Mouse (Mus musculus) ZHBTc4 (cell line): Measurements from ENCODE around the gene Eif3g.
A peak's percentile ranks its signal among the peaks of the same experiment; 100 is the strongest.

ENCODE experiments used
- DNase-seq: peaks from one replicate; pipeline ENCODE4 v3.0.0-alpha.2; 2011; ENCODE audit warnings: low read depth, low spot score

Eif3g gene

DNA sequence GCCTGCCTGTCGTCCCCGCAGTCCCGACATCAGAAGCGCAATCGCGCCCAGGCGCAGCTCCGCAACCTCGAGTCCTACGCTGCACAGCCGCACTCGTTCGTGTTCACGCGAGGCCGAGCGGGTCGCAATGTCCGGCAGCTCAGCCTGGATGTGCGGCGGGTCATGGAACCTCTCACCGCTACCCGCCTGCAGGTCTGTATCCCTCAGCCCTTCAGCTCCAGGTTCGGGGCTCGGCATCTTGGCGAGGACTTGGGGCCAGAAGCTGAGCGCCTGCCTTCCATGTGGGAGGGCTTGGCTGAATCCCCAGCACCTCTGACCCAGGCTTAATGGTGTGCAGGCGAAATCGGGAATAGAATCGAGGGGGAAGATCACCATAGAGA is 10.0 kb downstream of the Eif3g start:
- no peak for DNase-seq

DNA sequence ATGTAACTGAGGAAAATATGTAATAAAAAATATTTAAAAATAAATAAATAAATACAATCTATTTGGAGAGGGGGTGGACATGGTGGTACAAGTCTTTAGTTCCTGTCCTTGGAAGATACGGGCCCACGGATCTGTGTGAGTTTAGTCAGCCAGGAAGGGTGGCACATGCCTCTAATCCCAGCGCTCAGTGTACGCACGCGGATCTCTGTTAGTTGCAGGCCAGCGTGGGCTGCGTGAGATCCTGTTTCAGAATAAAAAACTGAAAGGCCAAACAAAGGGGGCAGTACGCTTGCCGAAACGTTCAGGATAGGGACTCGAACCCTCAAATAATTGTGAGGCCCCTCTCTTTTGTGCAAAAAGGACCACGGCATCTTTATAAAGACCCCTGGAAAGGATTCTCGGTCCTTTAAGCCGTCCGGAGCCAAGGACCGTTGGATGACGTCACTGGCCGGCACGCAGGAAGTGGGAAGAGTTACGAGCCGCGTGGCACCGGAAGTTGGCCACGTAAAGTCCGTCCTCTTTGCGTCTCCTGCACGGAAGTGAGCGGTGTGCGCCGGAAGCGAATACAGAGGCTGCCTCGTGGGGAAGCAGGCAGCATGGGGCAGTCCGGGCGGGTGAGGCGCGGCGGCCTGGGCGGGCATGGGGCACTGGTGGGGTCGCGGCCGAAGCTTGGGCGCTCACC is 10.6 kb downstream of the Eif3g start, which contains the start of gene Ppan:
Gene Ppan, plus strand, starts transcription at position 472 of the 682 bp plus-strand sequence.
- peak; percentile 98 for DNase-seq

DNA sequence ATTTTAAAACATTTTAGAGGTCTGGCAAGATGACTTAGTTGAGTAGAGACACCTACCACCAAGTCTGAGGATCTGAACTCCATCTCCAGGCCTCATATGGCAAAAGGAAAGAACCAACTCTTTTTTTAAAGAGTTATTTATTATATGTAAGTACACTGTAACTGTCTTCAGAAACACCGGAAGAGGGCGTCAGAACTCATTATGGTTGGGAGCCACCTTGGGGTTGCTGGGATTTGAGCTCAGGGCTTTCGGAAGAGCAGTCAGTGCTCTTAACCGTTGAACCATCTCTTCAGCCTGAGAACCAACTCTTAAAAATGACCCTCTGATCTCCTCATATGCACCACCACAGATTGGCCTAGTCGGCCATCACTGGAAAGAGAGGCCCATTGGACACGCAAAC is 11.2 kb downstream of the Eif3g start:
- no peak for DNase-seq

DNA sequence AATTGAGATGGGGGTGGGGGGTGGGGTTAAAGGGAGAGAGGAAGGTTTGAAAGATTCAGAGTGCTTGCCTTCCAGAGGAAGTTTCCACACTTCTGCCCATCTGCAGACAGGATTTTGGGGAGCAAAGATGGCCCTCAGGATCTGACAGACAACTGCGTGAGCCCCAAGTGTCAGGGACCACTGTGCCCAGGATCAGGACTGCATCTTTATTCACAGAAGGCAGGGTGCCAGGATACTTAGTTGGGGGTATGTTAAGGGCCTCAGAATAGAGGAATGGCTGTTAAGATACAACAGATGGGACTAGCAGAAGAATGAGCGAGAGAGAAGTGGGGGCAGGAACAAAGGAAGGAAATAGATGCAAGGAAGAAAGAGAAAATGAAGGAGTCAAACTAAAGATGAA is 11.9 kb downstream of the Eif3g start:
- DNase-seq = no peak

DNA sequence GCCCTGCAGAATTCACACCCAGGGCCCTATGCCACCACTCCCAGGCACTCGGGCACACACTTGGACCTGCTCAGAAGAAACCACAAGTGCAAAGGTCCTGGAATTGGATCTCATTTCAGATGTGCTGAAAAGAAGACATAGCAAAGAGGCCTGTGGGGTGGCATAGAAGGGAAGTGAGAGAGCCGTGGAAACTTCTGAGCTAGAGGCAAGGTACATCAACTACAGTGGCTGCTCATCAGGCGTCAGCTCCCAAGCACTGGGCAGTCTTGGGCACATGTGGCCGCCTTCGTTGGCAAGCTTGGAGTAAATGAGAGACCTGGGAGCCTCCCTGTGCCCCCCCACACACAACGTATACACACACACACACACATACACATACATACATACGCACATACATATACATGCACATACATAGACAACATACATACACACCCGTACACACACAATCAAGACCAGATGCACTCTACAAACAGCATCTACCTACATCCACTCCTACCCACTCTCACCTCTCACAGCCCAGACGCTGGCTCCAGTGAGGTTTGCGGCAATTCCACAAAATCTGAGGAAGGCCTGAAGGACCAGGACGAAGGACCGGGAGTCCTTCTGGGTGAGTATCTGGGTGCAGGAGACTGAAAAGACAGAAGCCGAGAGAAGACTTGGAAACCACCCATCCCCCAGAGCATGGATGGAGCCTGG is 19.2 kb downstream of the Eif3g start, which contains the start of gene Angptl6:
Gene Angptl6, minus strand, starts transcription at position 631 of the 696 bp plus-strand sequence.
- no peak for DNase-seq

DNA sequence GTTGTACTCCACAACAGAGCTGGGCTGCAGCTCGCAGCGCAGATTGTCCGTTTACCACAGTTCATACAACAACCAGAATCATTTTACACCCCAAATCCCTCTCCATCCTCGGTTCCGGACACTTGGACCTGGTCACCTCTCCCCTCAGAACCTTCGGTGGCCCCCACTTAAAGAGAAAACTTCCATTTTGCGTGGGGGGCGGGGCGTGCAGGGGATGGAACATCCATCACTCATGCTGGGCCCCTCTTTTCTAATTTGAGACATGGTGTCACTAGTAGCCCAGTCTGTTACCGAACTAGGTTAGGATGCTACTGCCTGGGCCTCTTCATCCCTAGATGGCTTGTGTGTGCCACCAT is 19.7 kb downstream of the Eif3g start:
- DNase-seq = no peak

DNA sequence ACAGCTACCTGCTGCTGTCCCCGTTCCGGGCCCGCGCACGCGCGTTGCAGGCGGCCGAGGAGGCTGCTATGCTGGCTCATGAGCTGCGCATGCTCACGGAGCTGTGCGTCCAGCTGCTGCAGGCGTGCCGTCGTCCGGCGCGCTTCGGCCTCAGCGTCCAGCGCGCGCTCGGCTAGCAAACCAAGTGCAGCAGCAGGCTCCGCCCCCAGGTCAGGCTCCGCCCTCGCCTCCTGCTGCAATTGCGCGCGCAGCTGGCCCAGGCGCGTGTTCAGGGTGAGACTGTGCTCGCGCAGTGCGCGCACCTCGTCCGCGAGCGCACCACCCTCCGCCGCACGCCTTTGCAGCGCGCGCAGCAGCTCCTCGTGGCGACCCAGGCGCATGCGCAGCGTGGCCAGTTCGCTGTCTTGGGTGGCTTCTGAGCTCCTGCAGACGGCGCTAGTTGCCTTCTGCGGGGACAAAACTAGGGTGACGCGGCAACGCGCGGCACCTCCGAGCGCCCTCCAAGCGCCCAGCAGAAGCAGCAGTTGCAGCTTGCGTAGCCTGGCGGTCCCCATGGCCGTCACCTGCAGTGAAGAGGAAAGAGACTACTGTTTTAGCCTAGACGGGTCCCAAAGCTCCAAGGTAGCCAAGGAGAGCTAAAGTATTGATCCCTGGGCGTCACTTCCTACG is 20.2 kb downstream of the Eif3g start:
- DNase-seq = peak; percentile 100

DNA sequence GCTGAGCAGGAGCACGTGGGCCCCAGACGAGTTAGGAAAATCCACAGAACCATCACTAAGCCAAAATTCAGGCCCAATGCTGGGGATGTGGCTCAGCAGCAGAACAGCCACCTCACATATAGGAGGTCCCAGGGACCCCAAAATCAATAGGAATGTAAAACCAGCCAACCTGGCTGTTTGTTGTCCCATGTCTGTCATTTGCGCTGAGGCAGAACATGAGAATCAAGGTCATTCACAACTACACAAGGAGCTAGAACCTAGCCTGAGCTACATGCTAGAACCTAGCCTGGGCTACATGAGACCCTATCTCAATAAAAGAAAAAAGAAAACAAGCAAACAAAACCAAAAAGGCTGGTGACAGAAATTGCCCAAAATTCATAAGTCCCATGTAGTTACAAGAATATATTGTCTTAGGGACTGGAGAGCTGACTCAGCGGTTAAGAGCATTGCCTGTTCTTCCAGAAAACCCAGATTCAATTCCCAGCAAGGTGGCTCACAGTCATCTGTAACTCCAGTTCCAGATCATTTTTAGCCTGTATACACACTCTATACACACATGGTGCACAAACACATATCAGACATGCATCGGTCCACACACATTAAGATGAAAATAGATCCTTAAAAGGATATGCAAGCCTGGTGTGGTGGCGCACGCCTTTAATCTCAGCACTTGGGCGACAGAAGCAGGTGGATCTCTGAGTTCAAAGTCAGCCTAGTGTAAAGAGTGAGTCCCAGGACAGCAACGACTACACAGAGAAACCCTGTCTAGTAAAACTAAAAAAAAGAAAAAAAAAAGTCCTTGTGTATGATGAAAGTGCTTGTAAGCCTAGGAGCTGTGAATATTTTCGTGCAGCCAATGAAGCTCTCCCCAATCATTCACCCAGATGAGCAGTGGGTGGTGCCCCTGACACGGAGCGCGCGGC is 21.0 kb downstream of the Eif3g start:
- DNase-seq = no peak

DNA sequence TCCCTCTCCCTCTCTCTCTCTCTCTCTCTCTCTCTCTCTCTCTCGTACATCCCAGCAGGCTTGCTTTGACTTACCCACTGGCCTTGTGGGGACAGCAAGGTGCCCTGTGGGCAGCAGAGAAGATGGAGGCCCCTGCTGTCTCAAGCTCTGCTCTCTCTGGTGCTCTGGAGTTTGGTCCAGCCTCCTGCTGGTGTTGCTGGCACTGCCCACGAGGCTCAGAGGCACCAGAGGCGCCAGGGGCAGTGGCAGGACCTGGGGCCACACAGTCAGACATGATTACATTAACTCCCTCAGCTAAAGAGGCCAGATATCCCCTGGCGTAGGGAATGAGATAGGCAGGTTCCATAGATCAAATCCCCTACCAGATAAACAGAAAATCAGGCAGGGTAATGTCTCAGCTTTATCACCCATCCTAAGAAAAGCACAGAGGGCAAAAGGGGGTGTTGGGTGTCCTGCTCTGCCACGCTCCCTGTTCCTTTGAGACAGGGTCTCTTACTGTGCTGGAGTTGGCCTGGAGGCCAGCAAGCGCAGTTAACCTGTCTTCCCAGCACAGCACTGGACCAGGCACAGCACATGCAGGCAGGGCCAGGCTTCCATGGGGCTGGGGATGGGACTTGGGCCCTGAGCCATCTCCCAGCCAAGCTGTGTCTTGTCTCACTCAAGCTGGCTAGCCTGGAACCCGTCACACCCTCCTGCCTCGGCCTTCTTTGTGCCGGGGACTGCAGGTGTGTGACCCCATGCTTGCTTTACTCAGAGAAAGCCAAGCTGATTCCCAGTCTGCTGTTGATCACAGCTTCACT is 21.9 kb downstream of the Eif3g start:
- no peak for DNase-seq

DNA sequence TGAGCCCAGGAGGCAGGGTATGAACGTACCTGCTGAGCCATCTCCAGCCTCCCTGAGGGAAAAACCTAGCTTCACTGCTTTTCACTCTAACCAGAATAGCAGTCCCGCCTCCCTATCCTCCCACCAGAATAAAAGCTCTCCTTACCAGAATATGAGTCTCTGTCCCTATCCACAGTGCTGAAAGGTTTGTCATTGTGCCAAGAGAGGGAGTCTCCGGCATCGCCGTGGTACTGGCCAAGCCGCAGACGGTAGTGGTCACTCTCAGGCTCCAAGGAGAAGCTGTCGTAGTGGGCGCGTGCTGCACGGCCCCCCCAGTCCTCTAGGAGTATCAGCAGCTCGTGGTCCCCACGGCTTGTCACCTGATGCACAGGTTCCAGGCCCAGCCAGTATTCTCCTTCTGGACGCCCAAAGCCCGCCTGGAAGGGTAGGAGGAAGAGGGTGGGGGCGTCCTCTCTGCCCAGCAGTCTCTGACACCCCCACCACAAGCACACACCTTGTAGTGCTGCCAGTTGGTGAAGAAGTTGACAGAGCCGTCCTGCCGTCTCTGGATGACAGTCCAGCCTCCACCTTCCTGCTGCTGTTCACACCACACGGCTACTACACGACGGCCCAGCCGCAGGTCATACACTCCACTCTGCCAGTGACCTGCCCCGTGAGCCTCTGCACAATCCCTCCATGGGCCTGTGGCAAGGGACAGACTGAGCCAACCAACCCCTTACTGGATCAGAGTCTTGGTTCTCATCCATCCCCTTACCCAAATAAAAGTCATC is 23.2 kb downstream of the Eif3g start:
- peak; percentile 53 for DNase-seq

DNA sequence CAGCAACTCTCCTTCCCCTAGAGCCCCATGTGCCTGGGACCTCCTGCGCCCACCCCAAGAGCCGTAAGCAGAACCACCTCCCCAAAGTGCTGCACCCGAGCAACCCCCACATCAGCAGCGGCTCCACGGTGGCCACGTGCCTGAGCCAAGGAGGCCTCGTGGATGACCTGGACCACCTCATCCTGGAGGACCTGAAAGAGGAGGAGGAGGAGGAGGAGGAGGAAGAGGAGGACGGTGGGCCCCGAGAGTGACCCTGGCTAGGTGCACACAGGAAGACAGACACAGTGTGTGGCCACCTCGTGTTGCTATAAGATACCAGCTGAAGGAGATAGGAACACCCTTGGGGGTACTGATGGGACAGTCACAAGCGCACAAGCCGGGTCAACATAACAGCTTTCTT is 24.9 kb downstream of the Eif3g start:
- no peak for DNase-seq

DNA sequence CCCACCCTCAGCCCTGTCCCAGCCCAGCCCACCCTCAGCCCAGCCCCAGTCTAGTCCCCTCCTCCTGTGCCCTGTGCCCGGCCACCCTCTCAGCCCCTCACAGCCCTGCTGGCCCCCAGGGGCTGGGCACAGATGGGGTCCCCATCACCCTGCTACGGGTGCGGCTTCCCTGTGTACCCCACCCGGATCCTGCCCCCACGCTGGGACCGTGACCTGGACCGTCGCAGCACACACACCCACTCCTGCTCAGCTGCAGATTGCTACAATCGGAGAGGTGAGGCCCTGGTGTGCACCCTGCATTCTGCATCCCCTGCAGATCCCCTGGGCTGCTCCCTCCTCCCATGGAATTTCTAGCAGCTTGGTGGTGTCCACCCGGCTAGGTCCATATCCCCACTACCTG is 25.4 kb downstream of the Eif3g start:
- DNase-seq = no peak

DNA sequence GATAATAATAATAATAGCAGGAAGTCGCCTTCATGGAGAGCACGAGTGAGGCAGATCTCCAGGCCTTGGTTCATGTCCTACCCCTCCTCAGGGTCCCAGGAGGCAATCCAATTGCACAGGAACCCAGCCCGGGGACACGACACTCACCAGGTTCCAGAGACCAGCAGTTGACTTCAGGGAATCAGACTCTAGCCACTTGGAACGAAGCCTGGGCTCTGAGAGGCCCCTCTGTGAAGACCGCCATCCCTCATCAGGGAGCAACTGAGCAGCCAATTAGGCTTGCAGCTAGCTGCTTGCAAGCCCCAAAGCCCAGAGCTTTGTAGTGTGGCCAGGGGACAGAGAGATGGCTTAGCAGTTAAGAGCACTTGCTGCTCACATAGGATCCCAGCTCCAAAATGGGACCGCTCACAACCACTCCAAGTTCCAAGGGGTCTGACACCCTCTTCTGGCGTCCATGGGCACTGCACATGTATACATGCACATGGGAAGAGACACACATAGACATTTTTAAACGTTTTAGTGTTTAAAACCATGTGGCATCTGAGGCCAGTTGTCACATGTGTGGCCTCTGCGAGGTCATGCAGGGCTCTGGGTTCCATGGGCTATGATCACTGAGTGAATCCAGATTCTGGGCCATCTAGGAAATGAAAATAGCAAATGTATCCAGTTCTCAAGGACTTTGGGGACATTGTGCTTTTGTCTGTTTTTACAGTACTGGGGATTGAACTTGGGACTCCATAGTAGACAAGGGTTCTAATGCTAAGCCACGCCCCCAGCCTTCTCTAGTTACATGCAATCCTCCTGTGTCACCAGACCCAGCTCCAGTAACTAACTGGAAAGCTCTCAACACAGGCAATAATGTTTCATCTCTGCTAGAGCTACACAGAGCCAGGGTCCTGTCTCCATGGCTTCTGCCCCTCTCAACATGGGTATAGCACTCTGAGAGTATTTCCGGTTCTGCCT is 27.9 kb downstream of the Eif3g start:
- peak; percentile 69 for DNase-seq

DNA sequence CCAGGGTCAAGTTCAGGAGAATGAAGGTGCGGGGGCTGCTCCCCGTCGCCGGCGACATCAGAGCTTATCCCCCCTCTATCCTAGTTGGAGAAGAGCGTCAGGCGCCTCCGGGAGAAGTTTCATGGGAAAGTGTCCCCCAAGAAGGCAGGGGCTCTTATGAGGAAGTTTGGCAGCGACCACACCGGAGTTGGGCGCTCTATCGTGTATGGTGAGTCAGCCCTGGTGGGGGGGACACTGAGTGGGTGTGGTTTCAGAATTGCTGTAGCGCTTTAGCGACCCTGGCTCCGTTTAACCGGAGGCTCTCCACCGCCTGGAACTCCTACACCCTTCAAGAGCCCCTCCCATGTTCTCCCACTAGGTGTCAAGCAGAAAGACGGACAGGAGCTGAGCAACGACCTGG is 29.2 kb downstream of the Eif3g start:
- no peak for DNase-seq

DNA sequence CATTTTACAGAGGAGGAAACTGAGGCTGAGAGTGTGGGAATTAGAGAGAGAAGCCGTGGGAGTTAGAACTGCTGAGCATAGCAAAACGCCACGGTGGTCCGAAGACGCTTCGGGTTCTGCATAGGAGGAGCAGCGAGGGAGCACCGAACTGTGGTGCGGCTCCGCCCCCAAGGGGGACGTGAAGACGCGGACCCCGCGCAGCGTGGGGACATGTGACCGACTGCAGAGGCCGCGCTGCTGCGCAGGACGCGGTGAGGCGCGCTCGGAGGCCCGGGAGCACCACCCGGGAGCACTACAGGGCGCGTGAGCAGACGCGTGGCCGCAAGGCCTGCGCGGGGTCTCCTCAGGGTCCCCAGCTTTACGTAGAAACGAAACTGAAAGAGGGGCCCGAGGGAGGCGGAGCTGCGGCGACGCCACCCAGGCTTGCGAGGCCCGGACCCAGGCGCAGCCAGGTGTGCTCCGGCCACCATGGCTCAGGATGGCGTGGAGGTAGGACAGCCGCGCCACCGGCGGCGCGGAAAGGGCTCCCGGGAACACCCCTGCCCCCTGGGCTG is 29.9 kb downstream of the Eif3g start, which contains the start of gene A230050P20Rik:
Gene A230050P20Rik, plus strand, starts transcription at position 195 of the 554 bp plus-strand sequence.
- peak; percentile 72 for DNase-seq

DNA sequence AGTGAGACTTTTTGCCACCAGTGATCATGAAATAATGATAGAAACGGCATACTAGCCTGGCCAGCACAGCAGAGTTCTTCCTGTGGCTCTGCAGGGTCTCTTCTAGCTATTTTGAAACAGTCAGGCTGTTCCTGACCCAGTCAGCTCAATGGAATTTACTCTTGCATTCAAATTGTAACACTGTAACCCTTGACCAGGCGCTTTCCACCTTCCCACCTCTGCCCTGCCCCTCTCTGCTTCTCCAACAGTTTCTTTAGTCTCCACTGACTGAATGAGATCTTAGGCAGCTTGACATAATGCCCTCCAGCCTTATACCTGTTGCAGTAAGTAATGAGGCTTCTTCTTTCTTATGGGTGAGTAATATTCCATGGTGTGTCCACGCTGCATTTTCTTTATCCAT is 31.5 kb downstream of the Eif3g start:
- DNase-seq = no peak

DNA sequence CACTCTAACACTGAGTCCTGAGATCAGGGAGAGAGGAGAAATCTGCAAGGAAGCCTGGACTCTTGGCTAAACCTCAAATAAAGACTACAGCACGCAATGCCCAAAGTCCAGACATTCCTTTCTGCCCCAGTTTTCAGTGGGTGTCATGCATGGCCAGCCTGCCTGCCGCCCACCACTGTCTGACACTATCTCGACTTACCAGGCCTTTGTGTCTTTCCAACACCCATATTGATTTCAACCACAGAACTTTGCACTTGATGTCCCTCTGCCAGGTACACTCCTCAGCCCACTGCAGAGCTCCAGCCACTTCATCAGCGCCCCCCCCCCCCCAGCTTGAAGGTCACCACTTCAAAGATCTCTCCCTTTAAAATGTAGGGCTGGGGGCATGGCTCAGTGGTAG is 36.2 kb downstream of the Eif3g start:
- no peak for DNase-seq

DNA sequence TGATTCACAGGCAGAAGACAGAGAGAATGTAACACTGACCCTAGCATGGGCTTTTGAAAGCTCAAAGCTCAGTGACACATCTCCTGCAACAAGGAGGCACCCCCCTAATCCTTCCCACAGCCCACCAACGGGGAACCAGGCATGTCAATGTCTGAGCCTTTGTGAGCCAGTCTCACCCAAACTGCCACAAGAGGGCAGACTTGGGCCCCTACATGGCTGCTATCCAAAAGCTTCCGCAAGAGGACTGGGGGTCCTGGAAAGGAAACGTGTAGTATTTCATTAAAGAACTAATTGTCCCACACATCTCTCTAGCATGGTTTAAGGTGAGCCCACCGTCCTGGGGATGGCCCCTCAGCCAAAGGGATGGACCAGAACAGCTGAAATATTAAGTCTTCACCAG is 36.6 kb downstream of the Eif3g start:
- DNase-seq = peak; percentile 74

DNA sequence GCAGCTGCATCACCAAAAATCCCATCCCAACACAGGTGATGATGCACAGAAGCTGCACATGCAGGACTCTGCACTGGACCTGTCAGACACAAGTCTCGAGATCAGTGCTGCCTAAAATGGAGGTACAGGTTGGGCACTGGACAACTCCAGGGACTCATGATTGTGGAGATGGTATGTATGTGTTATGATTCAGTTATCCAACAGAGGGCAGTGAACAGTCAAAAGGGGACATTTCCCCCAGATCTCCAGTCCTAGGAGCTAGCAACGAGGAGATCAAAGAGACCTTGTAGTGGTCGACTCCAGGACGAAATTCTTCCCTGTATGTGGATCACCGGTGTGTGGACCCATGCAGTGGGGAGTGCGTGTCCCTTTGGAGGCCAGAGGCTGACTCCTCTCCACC is 38.5 kb downstream of the Eif3g start:
- peak; percentile 34 for DNase-seq
